Mouse (Mus musculus): ENCODE measurements around the gene Polr3e.

- TF ChIP-seq CTCF (IDR thresholded peaks at IDR 0.05; ENCODE audit: low read depth) (no peak), EP300 (IDR thresholded peaks at IDR 0.05; ENCODE audit: low read depth) (no peak)
Observed at GRCm38 (mm10) chr7:120940343-120940742, 22.8 kb downstream of the Polr3e start.

All from liver, postnatal 0 days (tissue).